Mouse (Mus musculus): Measurements from ENCODE around the gene Jmjd1c.

- TF ChIP-seq CTCF (IDR thresholded peaks at IDR 0.05; ENCODE audit: extremely low read depth, insufficient read length, insufficient replicate concordance, low read depth, low read length) (no peak), POLR2A (IDR thresholded peaks at IDR 0.05; ENCODE audit: low read depth, low read length) (no peak)
Measured at GRCm38 (mm10) chr10:67193003-67193652, 97.2 kb downstream of the Jmjd1c start.

Measured in small intestine, adult 2 months (tissue).